Mouse (Mus musculus): ENCODE measurements around the gene Focad.

The Focad gene

GRCm38 (mm10) chr4:88448976-88449375, 354.5 kb downstream of the Focad start:
- no peak for DNase-seq (ENCODE audit: extremely low read depth, low read depth, low spot score)

DNA sequence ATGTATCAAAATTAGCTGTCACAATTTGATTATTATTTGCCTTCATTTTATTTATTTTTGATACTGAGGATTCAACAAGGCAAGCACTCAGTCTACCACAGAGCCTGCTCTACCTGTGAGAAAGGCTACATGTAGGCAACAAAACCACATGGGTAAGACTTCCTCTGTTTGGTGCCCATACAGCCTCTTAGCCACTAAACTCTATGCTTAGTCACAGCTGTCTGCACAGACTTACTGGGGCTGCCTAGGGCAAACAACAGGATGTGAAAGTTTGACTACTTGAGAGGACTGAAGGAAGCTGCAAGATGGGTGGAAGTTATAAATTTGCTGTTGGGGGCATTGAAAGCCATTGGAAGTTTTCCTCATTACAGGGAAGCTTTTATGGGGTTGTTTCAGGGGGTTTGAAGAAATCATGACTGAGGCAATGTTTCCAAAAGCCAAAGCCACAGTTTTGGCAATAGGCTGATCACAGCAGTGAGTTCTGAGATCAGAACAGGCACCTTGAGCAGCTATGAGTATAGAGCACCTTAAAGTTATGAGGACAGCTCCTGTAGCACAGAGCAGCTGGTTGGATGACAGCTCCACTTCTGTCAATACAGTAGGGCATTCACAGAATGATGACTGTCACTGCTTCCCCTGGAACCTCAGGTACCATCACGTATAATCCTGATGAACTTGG, 355.8 kb downstream of the Focad start:
- no peak for DNase-seq (ENCODE audit: extremely low read depth, low read depth, low spot score)

DNA sequence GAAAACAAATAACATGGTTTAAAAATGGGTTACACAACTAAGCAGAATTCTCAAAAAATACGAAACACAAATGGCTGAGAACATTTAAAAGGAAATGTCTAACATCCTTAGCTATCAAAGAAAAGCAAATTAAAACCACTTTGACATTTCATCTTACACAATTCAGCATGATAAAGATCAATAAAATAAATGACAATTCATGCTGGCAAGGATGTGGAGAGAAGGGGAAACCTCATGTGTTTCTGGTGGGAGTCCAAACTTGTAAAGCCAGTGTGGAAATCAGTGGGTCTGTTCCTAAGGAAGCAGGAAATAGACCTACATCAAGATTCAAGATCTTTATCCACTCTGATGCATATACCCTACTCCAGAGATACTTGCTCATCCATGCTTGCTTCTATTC, 363.7 kb downstream of the Focad start:
- no peak for DNase-seq (ENCODE audit: extremely low read depth, low read depth, low spot score)

DNA sequence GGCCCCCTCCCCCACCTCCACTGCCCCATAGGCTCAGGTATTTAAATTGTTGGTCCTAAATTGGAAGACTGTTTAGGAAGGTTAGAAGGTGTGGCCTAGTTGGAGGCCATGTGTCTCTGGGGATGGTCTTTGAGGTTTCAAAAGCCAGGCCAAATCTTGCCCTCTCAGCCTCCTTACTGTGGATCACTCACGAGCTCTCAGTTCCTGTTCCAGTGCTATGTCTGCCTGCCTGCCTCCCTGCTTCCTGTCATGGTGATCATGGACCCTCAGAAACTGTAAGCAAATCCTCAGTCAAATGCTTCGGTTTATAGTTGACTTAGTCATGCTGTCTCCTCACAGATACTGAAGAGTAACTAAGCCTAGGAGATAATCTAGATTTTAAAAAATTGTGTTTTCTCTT, 364.2 kb downstream of the Focad start:
- no peak for DNase-seq (ENCODE audit: extremely low read depth, low read depth, low spot score)

Data from fat pad, adult 2 months (tissue).